Mouse (Mus musculus) CD8-positive naive resting alpha-beta T cell, adult 2 months (primary cell): Measurements from ENCODE around the gene Gm11084.

Experiments
- DNase-seq, 2 experiments: peaks; one replicate each; pipeline ENCODE4 v3.0.0; 2022; ENCODE audit warnings: low read depth in 2 of 2, low spot score in 2 of 2

The Gm11084 gene

GRCm38 (mm10) chr2:72952979-72953378 is 33.5 kb downstream of the Gm11084 start:
- no peak for DNase-seq

- DNase-seq = no peak
Observed at GRCm38 (mm10) chr2:72935937-72936336, 50.6 kb downstream of the Gm11084 start.

GRCm38 (mm10) chr2:72932186-72932585 is 54.3 kb downstream of the Gm11084 start:
- no peak for DNase-seq

- no peak for DNase-seq
Observed at GRCm38 (mm10) chr2:72924981-72925380, 61.5 kb downstream of the Gm11084 start.
